Mouse (Mus musculus): ENCODE measurements at regions not wholly inside any gene's neighbourhood (a gene's known extent, or its start where the extent isn't known, plus 50 kb on each side); places are given as distances from the start of the nearest gene placed in this dataset.

DNA sequence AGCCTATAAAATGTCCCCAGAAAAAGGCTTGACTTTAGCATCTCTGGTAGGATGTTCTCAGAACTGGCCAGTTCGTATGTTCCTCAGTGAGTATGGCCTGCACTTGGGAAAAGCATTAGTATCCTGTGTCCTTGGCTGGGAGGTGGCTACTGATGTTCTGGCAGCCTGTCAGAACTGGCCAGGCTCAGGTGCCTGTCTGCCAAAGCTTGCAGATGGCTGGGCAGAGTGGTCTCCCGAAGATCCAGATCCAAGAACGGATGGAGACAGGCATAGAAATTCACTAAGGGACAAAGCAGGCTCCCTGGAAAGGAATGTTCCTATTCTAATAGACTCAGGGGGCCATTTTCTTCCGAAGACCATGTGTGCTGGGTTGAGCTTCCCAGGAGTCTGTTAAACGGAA is 329.6 kb downstream of the Cxcl12 start:
- no peak for DNase-seq (ENCODE audit: low read depth in 2 of 2, low spot score in 2 of 2)

DNA sequence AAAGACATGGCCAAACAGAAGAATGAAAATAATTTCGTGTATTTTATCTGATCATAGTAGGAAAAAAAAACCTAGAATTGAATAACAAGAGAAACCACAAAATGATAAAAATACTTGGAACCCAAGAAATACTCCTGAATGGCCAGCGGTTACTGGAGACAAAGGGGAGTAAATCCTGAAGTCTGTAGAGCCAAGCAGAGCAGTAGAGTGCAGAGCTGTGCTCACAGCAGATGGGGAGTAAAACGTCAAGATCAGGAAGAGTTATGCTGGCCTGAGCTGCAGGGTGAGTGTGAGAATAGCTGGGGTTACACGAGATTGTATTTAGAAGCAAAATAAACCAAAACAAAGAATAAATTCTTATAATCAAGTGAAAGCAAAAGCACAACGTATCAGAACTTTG is 334.0 kb downstream of the Cxcl12 start:
- DNase-seq (ENCODE audit: low read depth in 2 of 2, low spot score in 2 of 2) = no peak

DNA sequence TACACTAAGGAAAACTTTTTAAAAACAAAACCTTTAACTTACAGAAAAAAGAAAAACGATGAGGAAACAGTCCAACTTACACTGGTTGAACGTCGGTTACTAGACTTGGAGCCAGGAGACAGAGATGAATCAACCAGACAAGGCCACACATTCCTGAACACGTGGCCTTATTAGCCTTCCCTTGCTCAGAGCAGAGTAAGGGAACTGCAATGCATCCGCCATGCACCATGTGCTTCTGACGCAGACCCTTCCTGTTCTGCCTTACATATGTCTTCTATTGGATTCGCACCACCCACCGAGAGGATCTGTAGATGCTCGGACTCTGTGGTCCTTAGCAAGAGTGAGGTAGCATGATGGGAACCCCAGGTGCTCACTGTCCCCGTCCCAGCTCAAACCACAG is 336.2 kb upstream of the Zfp637 start:
- DNase-seq (ENCODE audit: low read depth in 2 of 2, low spot score in 2 of 2) = no peak

DNA sequence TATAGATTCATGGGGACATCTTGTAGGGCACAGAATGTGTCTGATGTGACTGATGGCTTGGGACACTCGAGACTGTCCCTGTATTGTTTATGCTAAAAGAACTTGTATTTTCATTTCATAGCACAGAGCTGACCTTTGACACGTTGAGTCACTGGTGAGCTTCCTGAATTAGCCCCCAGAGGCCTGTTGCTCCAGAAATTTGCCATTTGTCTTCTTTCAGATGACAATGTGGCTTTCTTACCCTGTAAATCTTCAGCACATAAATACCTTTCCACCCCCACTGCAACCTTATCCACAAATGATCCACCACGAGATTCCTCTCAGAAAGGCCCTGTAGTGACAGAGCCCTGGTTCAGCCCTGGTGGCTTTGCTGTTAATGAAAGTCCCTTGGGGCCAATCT is 335.5 kb upstream of the Zfp637 start:
- no peak for DNase-seq (ENCODE audit: low read depth in 2 of 2, low spot score in 2 of 2)

DNA sequence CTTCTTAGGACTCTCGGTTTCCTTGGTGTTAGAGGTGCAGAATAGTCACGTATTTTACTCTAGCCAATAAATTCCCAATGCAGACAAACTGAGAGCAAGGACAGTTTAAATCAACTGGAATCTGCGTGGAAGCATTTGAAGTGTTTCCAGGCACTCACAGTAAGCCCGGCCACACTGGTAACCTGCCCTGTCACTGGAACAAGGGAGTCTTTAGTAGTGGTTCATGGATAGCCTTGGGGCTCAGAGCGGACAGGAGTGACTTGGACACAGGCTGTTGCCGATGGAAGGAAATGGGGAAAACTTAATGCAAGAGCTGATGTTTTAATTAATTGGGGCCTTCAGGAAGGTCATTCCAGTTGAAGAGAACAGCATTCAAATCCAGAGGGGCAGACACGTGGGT is 334.4 kb upstream of the Zfp637 start:
- DNase-seq (ENCODE audit: low read depth in 2 of 2, low spot score in 2 of 2) = no peak

DNA sequence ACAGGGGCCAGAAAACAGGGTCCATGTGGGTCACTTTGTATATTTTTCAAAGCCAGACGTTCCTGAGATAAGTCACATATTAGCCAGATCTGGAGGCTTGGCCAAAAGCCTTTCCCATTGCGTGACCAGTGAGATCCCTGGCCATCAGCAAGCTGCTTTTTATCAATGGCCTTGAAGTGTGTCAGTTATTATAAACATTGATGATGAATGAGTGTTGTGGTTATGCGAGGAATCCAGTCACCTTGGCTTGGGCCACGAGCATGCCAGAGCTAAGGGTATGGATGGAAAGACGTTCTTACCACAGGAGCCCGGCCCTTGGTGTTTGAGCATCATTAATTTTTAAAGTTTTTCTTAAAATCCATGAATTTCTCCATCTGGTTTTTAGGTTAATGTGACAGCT is 332.1 kb upstream of the Zfp637 start:
- no peak for DNase-seq (ENCODE audit: low read depth in 2 of 2, low spot score in 2 of 2)

DNA sequence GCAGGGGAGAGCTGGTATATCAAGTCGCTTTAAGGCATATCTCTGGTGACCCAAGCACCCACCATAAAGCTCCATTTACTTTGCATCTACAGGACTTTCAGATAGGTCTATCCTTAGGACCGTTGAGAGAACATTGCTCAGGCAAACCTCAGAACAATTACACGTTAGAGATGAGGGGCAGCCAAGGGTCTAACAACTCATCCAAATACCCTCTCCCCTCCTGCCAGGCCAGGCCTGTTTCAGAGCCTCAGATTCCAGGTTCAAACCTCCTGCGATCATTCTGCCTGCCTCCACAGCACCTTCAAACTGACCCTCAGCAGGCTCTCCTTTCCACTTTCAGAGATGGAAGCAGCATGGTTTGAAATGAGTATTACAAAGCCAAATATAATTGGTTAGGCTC is 331.0 kb upstream of the Zfp637 start:
- no peak for DNase-seq (ENCODE audit: low read depth in 2 of 2, low spot score in 2 of 2)

DNA sequence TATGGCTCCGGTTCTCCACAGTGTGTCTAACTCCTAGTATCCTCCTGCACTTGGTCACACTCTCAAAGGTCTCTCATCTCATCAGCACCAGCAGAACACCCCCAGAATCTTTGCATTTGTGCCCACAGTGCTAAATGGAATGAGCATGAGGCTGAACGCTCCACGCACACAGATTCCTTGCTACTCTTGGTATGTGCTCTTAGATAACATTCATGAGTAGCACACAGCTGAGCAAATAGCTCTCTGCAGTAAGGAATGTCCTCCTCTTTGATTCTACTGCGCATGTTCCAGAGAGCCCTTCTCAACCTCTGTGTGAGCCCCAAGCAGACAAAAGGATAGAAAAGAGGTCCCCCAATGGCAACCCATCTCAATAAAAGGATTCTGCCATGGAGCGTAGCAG is 326.1 kb upstream of the Zfp637 start:
- DNase-seq (ENCODE audit: low read depth in 2 of 2, low spot score in 2 of 2) = no peak

DNA sequence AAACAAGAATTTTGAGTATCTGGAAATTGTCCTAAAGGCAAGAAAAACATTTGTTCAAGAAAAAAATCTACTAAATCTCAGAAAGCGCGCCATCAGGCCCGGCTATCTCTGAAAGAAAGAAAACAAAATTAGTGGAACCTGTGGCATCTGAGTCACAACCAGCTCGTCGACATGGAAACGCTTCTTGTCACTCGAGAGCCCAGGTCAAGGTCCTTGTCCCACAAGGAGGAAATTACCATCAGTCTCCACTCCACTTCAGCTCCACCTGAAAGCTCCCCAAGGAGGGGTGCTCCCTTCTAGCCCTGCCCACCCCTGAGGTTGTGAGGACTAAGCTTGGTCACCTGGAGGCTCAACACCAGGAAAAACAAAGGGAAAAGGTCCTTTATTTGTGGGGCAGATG is 324.1 kb upstream of the Zfp637 start:
- DNase-seq (ENCODE audit: low read depth in 2 of 2, low spot score in 2 of 2) = no peak

DNA sequence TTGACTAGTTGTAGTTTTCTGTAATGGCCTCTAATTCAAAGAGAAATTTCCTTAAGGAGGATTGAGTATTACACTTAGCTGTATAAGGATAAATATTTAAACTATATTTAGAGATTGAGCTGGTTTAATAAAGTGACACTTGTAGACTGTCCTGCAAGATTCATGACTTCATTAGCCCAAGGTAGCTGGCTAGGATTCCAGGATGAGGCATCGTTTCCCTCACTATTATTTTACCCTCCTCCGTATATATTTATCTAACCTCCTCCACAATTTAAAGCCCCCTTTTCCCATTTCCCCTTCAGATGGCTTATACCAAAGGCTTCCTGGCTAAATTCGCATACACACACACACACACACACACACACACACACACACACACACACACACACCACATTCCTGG is 322.0 kb upstream of the Zfp637 start:
- no peak for DNase-seq (ENCODE audit: low read depth in 2 of 2, low spot score in 2 of 2)

DNA sequence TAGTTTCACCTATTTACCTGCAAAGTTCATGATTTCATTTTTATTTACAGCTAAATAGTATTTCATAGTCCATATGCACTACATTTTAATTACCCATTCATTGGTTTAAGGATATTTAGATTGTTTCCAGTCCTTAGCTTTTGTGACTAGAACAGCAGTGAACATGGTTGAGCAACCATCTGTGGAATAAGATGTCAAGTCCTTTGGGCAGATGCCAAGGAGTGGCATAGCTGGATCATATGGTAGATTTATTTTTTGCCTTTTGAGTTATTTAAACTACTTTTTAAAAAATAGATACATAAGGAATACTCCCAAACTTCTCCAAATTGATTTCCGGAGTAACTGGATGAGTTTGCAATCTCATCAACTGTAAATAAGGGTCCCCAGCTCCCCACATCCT is 321.5 kb upstream of the Zfp637 start:
- no peak for DNase-seq (ENCODE audit: low read depth in 2 of 2, low spot score in 2 of 2)

DNA sequence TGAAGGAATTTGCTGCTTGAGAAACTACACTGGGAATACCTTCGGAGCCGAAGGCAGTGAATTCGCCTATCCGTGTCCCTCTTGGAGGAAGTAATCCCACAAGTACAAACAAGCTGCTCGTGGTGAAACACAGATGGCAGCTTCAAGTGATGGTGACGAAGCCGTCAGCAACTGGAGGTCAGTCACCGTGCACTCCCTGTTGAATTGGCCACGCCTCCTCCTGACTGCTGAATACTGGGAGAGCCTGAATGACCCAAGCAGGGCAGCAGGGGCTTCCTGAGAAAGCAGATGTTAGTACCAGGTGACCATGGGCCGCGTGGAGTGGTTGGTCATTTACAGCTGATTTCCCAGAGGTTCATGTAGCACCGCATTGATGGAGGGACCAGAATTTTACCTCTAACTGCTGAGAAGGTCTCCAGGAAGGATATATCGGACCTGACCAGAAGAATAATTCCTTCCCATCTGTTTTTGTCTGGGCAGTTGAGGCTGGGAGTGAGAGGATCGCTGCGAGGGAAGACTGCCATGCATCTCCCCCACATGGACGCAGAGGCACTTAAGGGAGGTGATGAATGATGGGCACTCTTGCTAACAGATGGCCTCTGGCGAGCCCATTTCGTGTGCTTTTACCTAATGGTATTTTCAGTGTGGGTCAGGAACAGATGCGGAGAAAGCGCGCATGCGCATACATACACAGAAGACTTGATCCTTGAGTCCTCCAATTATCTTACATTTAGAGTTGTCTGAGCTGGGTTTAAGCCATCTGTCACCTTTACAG is 314.6 kb upstream of the Zfp637 start:
- no peak for DNase-seq (ENCODE audit: low read depth in 2 of 2, low spot score in 2 of 2)

DNA sequence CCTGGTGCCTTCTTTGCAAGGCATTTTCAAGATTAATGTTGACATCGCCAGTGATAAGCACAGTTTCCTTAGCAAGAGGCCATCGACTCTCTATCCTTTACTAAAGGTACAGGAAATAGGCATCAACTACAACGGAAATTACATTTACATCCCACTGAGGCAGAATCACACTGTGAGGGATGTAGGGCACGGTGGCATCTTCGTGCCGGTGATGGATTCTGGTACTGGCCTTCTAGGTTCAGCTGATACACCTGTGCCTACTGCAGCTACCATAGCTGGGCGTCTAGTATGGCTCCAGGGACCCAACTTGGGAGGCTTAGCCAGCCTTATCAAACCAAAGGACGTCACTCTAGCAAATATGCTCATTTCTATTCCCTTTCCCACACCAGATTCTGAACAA is 313.5 kb upstream of the Zfp637 start:
- no peak for DNase-seq (ENCODE audit: low read depth in 2 of 2, low spot score in 2 of 2)

DNA sequence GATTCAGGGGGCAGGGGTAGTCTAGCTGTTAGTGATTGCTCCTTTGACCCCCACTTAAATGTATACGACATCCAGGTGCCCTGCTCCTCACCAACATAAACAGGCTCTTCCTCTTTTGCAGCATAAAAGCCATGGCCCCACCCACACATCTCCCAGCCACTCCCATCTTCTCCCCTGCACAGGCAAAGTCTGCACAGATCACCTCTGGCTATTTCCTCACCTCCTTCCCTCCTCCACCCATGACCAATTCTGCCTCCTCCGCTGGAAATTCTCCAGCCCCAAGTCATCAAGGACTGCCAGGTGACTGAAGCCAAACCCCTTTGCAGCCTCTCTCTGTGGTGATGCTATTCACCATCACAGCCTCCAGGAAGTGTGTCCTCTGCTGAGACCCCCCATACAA is 306.8 kb upstream of the Zfp637 start:
- DNase-seq (ENCODE audit: low read depth in 2 of 2, low spot score in 2 of 2) = no peak

DNA sequence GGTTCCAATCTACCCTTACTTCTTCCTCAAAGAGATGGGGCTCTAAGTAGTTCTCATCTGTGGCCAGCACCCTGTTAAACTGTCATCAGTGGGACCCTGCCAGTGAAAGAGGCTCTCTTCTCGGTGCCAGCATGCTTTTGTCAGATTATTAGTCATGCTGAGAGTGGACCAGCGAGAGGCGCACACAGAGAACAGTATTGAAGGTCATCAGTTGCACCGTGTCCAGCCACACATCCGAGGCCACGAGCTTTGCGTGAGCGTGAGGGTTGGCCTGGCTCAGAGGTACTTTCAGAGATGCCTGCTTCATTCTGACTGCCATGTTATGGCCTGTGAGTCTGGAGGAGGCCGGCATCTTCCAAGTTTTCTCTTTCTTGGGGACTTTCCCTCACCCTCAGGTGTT is 306.0 kb upstream of the Zfp637 start:
- DNase-seq (ENCODE audit: low read depth in 2 of 2, low spot score in 2 of 2) = no peak

DNA sequence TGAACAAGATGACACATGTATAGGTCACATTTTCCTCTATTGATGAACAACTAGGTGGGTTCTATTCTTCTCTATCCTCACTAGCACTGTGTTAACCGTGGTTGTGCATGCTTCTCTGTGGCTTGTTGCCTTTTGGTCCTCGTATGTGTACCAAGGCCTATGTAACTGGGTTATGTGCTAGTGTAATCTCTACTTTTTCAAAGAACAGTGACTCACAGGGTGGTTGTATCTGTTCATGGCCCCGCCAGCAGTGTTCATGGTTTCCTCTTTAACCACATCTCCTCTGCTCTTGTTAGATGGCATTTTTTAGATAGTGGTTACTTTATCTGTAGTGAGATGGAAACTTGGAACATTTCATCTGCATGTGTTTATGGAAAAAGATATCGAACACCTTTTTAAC is 304.9 kb upstream of the Zfp637 start:
- DNase-seq (ENCODE audit: low read depth in 2 of 2, low spot score in 2 of 2) = no peak

DNA sequence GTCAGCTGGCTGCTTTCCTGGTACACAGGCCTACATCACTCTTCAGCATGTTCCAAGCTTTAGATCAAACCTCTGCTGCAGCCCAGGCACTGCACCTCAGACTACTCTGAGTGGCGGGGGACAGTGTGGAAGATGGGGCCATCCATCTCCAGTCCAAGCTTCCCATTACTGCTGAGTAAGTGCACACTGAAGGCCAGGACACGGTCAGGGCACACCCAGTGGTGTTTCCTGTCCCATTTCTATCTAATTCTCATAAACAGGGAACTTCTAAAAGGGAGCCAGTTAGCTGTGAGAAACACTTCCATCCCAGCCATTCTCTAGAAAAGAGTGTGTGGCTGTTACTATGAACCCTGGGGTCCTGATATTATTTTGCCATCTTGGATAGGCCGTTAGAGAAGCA is 298.5 kb upstream of the Zfp637 start:
- DNase-seq (ENCODE audit: low read depth in 2 of 2, low spot score in 2 of 2) = no peak

DNA sequence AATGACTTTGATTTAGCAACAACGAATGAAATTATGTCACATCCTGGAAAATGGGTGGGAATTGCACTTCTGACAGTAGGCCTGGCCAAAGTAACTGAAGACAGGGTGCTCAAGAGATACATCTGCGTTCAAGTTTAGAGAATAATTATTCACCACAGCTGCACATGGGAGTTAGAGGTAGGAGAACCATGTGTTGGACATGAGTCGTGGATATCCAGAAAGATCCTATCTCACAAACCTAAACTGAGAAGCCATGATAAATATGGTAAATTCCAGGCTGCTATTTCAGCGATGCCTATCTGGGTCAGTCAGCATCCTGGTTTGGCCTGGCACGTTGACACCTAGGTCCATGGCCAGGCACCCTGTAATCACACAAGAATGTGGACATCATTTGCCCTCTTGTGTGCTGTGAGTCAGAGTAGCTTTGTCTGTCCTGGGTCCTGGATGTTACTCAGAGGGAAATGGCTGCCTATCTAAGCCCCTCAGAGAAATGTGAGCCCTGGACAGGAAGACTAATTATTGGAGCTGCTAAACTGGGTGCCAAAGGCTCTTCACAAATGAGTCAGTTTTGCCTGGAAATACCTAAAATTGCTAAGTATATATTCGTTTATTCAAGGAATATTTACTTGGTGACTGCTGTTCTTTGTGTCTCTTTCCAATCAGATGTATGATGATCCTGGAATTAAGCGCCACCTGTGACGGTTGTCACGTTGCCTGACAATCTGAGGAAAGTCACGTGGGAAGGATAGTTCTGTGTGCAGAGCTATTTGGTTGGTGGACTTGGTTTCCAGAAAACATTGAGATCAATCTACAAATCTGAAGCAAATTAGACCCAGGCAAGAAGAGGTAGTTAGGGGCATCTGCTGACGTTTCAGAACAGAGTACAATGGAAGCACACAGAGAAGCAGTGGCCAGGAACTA is 296.4 kb upstream of the Zfp637 start:
- DNase-seq (ENCODE audit: low read depth in 2 of 2, low spot score in 2 of 2) = no peak

DNA sequence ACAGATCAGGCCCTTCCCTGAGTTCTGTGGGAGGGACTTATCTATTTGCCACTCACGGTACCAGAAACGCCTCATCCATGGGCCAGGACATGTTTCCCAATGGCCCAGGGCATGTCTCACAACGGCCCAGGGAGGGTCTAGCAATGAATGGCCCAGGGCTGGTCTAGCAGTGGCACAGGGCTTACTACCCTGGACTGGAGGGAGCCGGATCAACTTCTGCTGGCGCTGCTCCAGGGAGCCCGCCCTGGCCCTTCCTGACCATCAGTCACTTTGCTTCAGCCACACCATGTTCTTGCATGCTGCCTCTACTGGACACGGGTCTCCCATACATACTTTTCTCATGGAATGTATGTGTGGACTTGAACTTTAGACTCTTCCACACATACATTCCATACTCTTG is 290.1 kb upstream of the Zfp637 start:
- DNase-seq (ENCODE audit: low read depth in 2 of 2, low spot score in 2 of 2) = no peak

DNA sequence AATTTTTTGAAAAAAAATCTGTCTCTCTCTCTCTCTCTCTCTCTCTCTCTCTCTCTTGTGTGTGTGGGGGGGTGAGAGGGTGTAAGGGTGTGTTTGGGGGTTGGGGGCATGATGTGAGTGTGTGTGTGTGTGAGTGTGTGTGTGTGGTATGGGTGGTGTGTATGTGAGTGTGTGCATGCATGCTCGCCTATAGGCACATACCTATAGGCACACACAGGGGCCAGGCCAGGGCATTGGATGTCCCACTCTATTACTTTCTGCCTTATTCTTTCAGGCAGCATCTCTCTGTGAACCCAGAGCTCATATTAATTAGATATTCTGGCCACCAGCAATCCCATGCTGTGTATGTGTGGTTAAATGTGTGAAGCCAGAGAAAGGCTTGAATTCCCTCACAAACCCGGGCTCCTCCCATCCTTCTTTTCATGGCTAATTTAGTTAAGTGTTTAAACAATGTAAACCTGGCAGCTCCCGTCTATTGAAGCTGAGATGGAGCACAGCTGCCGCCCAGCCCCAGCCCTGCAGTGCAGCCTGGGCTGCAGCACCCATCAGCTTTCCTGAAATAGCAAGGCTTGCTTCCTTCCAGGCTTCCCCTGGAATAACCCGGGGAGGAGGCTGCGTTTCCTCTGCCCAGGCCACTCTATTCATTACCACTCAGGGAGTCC is 288.8 kb upstream of the Zfp637 start:
- no peak for DNase-seq (ENCODE audit: low read depth in 2 of 2, low spot score in 2 of 2)

DNA sequence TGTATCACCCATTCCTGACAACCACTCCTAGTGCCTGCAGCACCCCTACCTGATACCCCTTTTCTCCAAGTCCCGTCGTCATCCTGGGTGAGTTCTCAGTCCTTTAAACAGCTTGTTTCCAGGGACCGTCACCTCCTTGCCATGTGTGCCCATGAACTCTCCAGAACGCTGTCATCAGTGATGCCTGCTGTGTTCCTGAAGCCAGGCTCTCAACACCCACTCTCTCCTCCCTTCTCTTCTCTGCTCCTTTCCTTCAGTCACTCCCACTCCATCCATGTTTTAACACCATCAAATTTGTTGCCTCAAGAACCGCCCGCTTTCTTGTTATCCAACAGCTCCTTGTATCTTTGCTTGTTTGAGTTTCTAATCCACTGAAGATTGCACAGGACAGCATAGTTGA is 277.8 kb upstream of the Zfp637 start:
- no peak for DNase-seq (ENCODE audit: low read depth in 2 of 2, low spot score in 2 of 2)

DNA sequence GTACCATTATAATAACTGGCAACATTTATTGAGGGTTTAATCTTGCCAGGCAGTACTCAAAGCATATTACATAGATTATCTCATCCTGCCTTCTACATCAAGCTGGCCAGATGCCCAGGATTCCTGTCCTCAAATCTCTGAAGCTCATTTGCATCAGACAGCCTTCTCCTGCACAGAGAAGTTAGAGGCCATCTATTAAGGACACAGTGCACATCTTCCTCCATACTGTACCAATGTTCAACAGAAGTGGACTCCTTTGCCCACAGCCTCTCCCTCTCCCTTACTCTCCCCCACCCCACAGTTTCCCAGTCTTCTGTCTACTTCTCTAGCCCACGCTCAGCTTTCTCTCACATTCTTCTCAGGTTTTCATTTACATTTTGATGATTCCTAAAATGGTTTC is 277.3 kb upstream of the Zfp637 start:
- DNase-seq (ENCODE audit: low read depth in 2 of 2, low spot score in 2 of 2) = no peak
